Mouse (Mus musculus) splenic B cell, adult 2 months (primary cell): ENCODE results near the gene Ciapin1.
A peak's percentile ranks its signal among the peaks of the same experiment; 100 is the strongest.

Source experiments
- DNase-seq: peaks from one replicate; pipeline ENCODE4 v3.0.0-alpha.2; 2011; ENCODE audit warnings: low read depth, low spot score
- H3K27me3 ChIP-seq: 2 replicates; pipeline ENCODE4 v1.6.1; 2012; ENCODE audit warnings: mild to moderate bottlenecking, low read length, moderate library complexity, mixed read lengths; ENCODE audit not compliant: control insufficient read depth, poor library complexity, insufficient read depth, severe bottlenecking
- H3K36me3 ChIP-seq: 2 replicates; pipeline ENCODE4 v1.6.1; 2012; ENCODE audit warnings: mild to moderate bottlenecking, low read length, moderate library complexity, mixed read lengths; ENCODE audit not compliant: control insufficient read depth, poor library complexity, insufficient read depth, severe bottlenecking

Gene Ciapin1

GRCm38 (mm10) chr8:94805811-94806210 is 32.3 kb downstream of the Ciapin1 start:
- DNase-seq: no peak
- Histone ChIP-seq H3K36me3 (no peaks in the 10 kb centered on the region), H3K27me3 (no peaks in the 10 kb centered on the region)

GRCm38 (mm10) chr8:94804546-94805340 is 33.4 kb downstream of the Ciapin1 start:
- Histone ChIP-seq H3K36me3 (no peaks in the 10 kb centered on the region), H3K27me3 (no peaks in the 10 kb centered on the region)
- no peak for DNase-seq

DNA sequence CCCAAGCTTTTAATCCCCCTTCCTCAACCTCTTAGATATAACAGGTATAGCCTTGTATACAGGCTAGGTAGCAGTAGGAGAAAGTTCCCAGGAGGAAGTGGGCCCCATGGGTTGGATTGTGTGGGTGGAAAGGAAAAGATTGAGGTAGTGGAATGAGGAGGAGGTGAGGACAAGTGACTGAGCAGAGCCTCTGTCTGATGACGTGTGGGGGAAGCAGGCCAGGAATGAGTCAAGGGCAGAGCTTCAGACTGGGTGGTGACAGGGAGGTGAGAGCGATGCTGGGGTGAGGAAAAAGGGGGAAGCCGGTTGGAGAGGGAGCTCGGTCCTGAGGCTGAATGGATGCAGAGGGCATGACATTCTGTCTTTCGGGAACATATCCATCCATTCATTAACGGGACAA is 34.6 kb downstream of the Ciapin1 start:
- Histone ChIP-seq H3K27me3 (no peaks in the 10 kb centered on the region), H3K36me3 (no peaks in the 10 kb centered on the region)
- DNase-seq: no peak

DNA sequence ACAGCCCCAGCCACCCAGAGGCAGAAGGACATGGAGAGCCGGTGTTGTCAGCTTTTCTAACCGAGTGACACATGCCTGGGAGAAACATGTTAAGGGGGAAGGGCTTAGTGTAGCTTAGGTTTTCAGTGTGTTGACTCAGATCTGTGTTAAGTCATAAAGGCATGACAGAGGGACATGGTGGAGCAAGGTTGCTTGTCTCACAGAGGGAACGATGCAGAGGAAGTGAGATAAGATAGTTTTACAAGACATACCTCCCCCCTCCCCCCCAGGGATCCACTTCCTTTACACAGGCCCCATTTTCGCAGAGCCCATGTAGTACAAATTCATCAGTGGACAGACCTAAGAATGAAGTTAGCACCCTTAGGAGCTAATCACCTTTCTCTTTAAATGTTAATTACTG is 35.8 kb downstream of the Ciapin1 start:
- DNase-seq: peak; percentile 28

GRCm38 (mm10) chr8:94801293-94802095 is 36.7 kb downstream of the Ciapin1 start:
- DNase-seq: no peak

More for the DNA sequence above, 35.8 kb downstream of the Ciapin1 start:
- H3K36me3 ChIP-seq: no peaks in the 10 kb centered on the region
- H3K27me3 ChIP-seq: no peaks in the 10 kb centered on the region

GRCm38 (mm10) chr8:94800278-94800968 is 37.7 kb downstream of the Ciapin1 start:
- Histone ChIP-seq H3K36me3 (no peaks in the 10 kb centered on the region), H3K27me3 (no peaks in the 10 kb centered on the region)
- no peak for DNase-seq

More at GRCm38 (mm10) chr8:94801293-94802095, 36.7 kb downstream of the Ciapin1 start:
- Histone ChIP-seq H3K27me3 (no peaks in the 10 kb centered on the region), H3K36me3 (no peaks in the 10 kb centered on the region)

GRCm38 (mm10) chr8:94794782-94795181 is 43.4 kb downstream of the Ciapin1 start:
- Histone ChIP-seq H3K27me3 (no peaks in the 10 kb centered on the region), H3K36me3 (no peaks in the 10 kb centered on the region)
- DNase-seq: no peak

DNA sequence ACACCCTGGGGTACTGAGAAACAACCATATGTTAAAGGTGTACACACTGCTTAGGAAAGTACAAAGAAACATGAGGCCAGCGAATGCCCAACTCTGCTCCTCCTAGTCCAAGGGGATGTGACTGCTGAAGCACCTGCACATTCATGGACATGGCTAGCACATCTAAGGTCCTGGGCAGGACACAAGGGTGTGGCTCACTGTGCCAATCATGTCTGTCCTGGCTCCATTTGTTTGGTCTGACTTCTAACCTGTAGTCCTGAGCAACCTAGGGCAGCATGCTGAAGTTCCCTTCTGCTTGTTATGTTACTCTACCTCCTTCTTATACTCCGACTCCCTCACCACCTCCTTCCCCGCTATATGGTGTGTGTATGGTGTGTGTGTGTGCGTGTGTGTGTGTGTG is 43.8 kb downstream of the Ciapin1 start:
- no peak for DNase-seq
- no peaks in the 10 kb centered on the region for H3K36me3 ChIP-seq
- no peaks in the 10 kb centered on the region for H3K27me3 ChIP-seq

GRCm38 (mm10) chr8:94789256-94789955 is 48.8 kb downstream of the Ciapin1 start:
- Histone ChIP-seq H3K36me3 (no peaks in the 10 kb centered on the region), H3K27me3 (no peaks in the 10 kb centered on the region)
- DNase-seq: no peak

DNA sequence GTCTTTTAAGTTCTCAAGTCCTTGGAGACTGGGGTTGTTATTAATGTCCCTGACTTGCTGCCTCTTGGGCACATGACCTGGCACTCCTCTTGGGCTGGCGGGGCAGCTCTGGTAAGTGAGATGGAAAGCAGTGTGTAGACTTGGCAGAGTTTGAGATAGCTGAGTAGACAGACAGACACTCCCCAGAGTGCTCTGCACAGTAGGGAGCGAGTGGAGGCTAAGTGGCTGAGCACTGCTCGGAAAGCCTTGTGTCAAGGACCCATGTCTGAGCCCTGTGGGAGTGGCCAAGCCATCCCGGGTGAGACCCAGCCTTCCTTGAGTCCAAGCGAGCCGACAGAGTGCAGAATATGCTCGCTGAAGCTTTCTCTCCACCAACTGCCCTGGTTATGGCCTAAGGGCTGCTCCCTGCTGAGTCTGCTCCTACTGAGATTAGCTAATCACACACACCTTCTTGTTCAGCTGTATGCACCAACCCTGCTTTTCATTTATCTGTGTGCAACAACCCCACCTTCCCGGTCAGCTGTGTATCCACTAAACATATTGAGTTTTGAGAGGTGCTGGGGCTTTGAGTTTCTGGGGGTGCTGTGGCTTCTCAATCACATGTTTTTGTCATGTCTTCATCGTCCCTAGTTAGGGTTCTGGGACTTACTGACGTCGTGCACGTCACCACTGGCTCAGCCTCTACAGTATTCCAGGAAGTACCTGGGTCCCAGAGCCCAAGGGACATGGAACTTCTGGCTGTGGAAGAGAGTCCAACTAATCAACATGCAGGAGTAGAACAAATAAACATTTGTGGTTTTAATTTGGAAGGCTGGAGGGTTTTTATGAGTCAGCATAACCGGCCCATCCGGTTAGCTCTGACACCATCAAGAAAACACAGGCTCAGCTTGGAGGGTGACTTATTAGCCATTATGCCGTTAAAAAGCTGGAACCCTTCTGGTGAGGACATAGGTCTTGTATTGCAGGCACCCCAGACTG is 50.3 kb downstream of the Ciapin1 start:
- H3K36me3 ChIP-seq: no peaks in the 10 kb centered on the region
- H3K27me3 ChIP-seq: no peaks in the 10 kb centered on the region
- no peak for DNase-seq

DNA sequence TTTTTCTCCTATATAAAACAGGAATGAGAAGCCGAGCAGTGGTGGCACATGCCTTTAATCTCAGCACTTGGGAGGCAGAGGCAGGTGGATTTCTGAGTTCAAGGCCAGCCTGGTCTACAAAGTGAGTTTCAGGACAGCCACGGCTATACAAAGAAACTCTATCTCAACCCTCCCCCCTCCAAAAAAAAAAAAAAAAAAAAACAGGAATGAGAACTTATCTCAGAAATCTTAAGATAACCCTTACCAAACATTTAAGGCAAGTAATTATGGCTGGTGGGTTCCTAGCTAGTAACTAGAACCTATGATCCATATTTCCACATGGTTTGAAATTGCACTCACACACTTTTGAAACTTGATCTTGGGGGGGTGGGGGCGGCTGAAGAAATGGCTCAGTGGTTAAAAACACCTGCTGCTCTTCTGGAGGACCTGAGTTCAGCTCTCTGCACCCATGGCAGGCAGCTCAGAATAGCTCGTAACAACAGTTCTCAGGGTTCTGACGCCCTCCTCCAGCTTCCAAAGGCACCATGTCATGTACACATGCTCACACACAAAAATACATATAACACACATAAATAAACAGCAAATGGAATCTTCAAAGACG is 52.1 kb downstream of the Ciapin1 start:
- H3K36me3 ChIP-seq: no peaks in the 10 kb centered on the region
- no peaks in the 10 kb centered on the region for H3K27me3 ChIP-seq

DNA sequence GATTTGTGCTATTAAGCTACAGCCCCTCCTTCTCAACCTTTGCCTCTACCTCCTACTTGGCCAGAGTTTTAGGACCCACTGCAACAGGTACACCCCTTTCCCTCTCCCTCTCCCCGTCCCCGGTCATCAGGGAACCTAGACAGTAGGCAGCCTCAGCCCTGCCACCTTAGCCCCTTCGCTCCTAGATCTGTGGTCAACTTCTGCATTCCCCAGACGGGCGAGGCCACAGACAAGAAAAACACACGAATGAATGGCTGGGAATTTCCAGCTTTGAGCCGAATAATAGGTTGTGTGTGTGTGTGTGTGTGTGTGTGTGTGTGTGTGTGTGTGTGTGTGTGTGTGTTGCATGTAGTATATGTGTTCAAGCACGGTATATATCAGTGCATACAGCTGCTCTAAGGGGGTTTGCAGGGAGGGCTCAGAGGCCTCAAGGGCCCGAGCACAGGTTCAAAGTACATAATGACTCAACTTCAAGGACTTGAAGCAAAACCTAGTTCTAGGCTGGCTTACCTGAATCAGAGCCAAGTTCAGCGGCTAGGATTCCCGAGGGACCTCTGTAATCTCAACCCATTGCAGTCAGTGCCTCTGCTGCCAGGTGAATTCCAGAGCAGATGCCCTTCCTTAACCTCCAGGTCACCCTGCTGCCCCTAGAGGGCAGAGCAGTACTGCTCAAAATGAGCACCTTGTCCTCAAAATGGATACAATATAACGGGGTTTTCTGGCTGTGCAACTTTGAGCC is 52.7 kb downstream of the Ciapin1 start:
- peak; percentile 66 for DNase-seq
- no peaks in the 10 kb centered on the region for H3K27me3 ChIP-seq
- H3K36me3 ChIP-seq: no peaks in the 10 kb centered on the region

More for the DNA sequence above, 52.1 kb downstream of the Ciapin1 start:
- DNase-seq: no peak

DNA sequence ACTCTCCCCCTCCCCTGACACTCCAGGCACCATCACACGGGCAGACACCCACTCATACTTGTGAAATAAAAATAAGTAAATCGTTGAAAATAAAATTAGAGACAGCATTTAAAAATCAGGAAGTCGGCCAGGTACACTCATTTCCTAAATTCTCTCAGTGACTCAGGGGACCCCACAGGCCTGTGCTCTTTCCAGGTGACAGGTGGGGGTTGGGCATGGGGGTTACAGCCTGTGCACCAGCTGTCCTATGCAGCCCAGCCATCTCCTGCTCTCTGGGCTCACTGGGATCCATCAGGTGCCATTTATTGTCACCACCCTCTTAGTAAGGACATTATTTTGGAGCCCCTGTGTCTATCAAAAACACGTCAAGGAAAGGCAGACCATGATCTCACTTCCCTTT is 54.3 kb downstream of the Ciapin1 start:
- Histone ChIP-seq H3K27me3 (no peaks in the 10 kb centered on the region), H3K36me3 (no peaks in the 10 kb centered on the region)
- DNase-seq: no peak
